Mouse (Mus musculus): ENCODE data around the gene Slc29a1. TPM values are rescaled to one million over a fixed set of nuclear protein-coding genes. Genes with fewer than 3 reads are reported as not detected.

Gene Slc29a1
- polyA plus RNA-seq, 1 experiment from 2014 or later: 93.6 TPM

DNA sequence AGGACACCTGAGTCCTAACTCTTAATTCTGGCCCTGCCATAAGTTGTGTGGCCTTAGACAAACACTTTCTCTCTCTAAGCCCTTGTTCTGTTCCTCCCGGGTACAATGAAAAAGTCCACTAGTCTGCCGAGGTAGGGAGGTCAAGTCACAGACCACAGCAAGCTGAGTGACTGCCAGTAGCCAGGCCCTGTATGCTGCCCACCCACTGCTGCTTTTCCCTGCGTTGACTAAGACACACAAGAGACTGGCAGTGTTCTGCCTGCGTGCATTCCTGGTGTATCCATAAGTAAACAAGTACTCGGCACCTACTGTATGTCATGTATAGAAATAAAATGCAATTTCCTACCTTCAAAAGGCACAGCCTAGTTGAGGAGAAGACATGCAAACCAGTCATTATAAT, 49.2 kb downstream of the Slc29a1 start:
- no peak overlapping the region for H3K4me3 ChIP-seq (replicated peaks; ENCODE audit: low read depth, low read length)

GRCm38 (mm10) chr17:45549617-45550181, 49.7 kb downstream of the Slc29a1 start, which contains the start of gene Tmem151b:
TSS of gene Tmem151b (minus strand) at chr17:45549677.
- peaks cover 21% of the 10 kb centered on the region for H3K27me3 ChIP-seq (ENCODE audit: insufficient read depth, low read length)
- 2% methylated on average over 13 of the region's 29 CpGs for WGBS
- H3K4me1 ChIP-seq (replicated peaks; ENCODE audit: insufficient read depth, low read length): peaks cover 19% of the 10 kb centered on the region
- H3K36me3 ChIP-seq (ENCODE audit: insufficient read depth, low read length): no peaks in the 10 kb centered on the region
- no peak within 1 kb of the TSS for H3K27ac ChIP-seq
- ATAC-seq (replicated peaks; ENCODE audit: low FRiP score, low read depth): no peak
- H3K4me2 ChIP-seq (ENCODE audit: low read length): peak within 1 kb of the TSS; percentile 100
- peak within 1 kb of the TSS; percentile 64 for H3K4me3 ChIP-seq (replicated peaks; ENCODE audit: low read depth, low read length)
- H3K9ac ChIP-seq (ENCODE audit: low read depth, low read length): peak within 1 kb of the TSS; percentile 62
- TF ChIP-seq CTCF (IDR thresholded peaks at IDR 0.05; ENCODE audit: low read depth): no peak
- peak; percentile 61 for DNase-seq (ENCODE audit: low spot score)
- no peaks in the 10 kb centered on the region for H3K9me3 ChIP-seq (replicated peaks; ENCODE audit: low read length)

More for the DNA sequence above, 49.2 kb downstream of the Slc29a1 start:
- Histone ChIP-seq H3K9ac (ENCODE audit: low read depth, low read length) (no peak overlapping the region), H3K4me1 (replicated peaks; ENCODE audit: insufficient read depth, low read length) (peaks cover 13% of the 10 kb centered on the region), H3K9me3 (replicated peaks; ENCODE audit: low read length) (no peaks in the 10 kb centered on the region), H3K27ac (no peak overlapping the region), H3K4me2 (ENCODE audit: low read length) (peak overlapping the region; percentile 100), H3K27me3 (ENCODE audit: insufficient read depth, low read length) (peaks cover 16% of the 10 kb centered on the region), H3K36me3 (ENCODE audit: insufficient read depth, low read length) (no peaks in the 10 kb centered on the region)
- TF ChIP-seq CTCF (IDR thresholded peaks at IDR 0.05; ENCODE audit: low read depth): no peak
- DNase-seq (ENCODE audit: low spot score): no peak
- ATAC-seq (replicated peaks; ENCODE audit: low FRiP score, low read depth): no peak
- WGBS: 19% methylated on average over 5 of the region's 5 CpGs

GRCm38 (mm10) chr17:45548541-45549512, 50.6 kb downstream of the Slc29a1 start:
- TF ChIP-seq CTCF (IDR thresholded peaks at IDR 0.05; ENCODE audit: low read depth): peak; percentile 48
- ATAC-seq (replicated peaks; ENCODE audit: low FRiP score, low read depth) (peak; percentile 52; the same call in 1 of the 2 replicates), DNase-seq (ENCODE audit: low spot score) (peak; percentile 53)
- Histone ChIP-seq H3K4me1 (replicated peaks; ENCODE audit: insufficient read depth, low read length) (peaks cover 20% of the 10 kb centered on the region), H3K9ac (ENCODE audit: low read depth, low read length) (peak overlapping the region; percentile 62), H3K27me3 (ENCODE audit: insufficient read depth, low read length) (peaks cover 30% of the 10 kb centered on the region), H3K4me2 (ENCODE audit: low read length) (peak overlapping the region; percentile 100), H3K36me3 (ENCODE audit: insufficient read depth, low read length) (no peaks in the 10 kb centered on the region), H3K27ac (no peak overlapping the region), H3K4me3 (replicated peaks; ENCODE audit: low read depth, low read length) (peak overlapping the region; percentile 64), H3K9me3 (replicated peaks; ENCODE audit: low read length) (no peaks in the 10 kb centered on the region)
- WGBS: 6% methylated on average over 38 of the region's 68 CpGs

GRCm38 (mm10) chr17:45547461-45548190, 51.8 kb downstream of the Slc29a1 start:
- H3K27me3 ChIP-seq (ENCODE audit: insufficient read depth, low read length): peaks cover 41% of the 10 kb centered on the region
- TF ChIP-seq CTCF (IDR thresholded peaks at IDR 0.05; ENCODE audit: low read depth): peak; percentile 15; the same call in 1 of the 2 replicates
- no peaks in the 10 kb centered on the region for H3K36me3 ChIP-seq (ENCODE audit: insufficient read depth, low read length)
- ATAC-seq (replicated peaks; ENCODE audit: low FRiP score, low read depth): no peak
- H3K4me3 ChIP-seq (replicated peaks; ENCODE audit: low read depth, low read length): no peak overlapping the region
- H3K27ac ChIP-seq: no peak overlapping the region
- no peak overlapping the region for H3K9ac ChIP-seq (ENCODE audit: low read depth, low read length)
- H3K4me2 ChIP-seq (ENCODE audit: low read length): no peak overlapping the region
- DNase-seq (ENCODE audit: low spot score): no peak
- no peaks in the 10 kb centered on the region for H3K9me3 ChIP-seq (replicated peaks; ENCODE audit: low read length)
- WGBS: 79% methylated on average over 5 of the region's 5 CpGs
- H3K4me1 ChIP-seq (replicated peaks; ENCODE audit: insufficient read depth, low read length): peaks cover 20% of the 10 kb centered on the region

- no peaks in the 10 kb centered on the region for H3K36me3 ChIP-seq (ENCODE audit: insufficient read depth, low read length)
- no peak overlapping the region for H3K27ac ChIP-seq
- no peak for ATAC-seq (replicated peaks; ENCODE audit: low FRiP score, low read depth)
- 76% methylated on average over 16 of the region's 16 CpGs for WGBS
- H3K9me3 ChIP-seq (replicated peaks; ENCODE audit: low read length): no peaks in the 10 kb centered on the region
- no peak overlapping the region for H3K9ac ChIP-seq (ENCODE audit: low read depth, low read length)
- no peak for TF ChIP-seq CTCF (IDR thresholded peaks at IDR 0.05; ENCODE audit: low read depth)
- peaks cover 20% of the 10 kb centered on the region for H3K4me1 ChIP-seq (replicated peaks; ENCODE audit: insufficient read depth, low read length)
- DNase-seq (ENCODE audit: low spot score): no peak
- H3K4me2 ChIP-seq (ENCODE audit: low read length): no peak overlapping the region
- no peak overlapping the region for H3K4me3 ChIP-seq (replicated peaks; ENCODE audit: low read depth, low read length)
- H3K27me3 ChIP-seq (ENCODE audit: insufficient read depth, low read length): peaks cover 41% of the 10 kb centered on the region
Measured at GRCm38 (mm10) chr17:45546941-45547340, 52.5 kb downstream of the Slc29a1 start.
